Mouse (Mus musculus) ES-E14 (cell line): ENCODE results near the gene Atp6ap1l. TPM values are rescaled to one million over a fixed set of nuclear protein-coding genes. Genes with fewer than 3 reads are reported as not detected.
A peak's percentile ranks its signal among the peaks of the same experiment; 100 is the strongest.
"Not testable (repeated sequence)": the region's sequence is repeated elsewhere in the genome, so short reads cannot be mapped to it uniquely, and the experiment has no call there.

Experiments
- DNase-seq: peaks from one replicate; pipeline ENCODE4 v3.0.0-alpha.2; 2013; ENCODE audit warnings: low read depth, low spot score
- H3K27ac ChIP-seq: 2 replicates; pipeline ENCODE4 v1.5.1; 2012; ENCODE audit warnings: low read depth, mild to moderate bottlenecking, low read length, moderate library complexity, mixed read lengths; ENCODE audit not compliant: poor library complexity, insufficient read depth, severe bottlenecking
- H3K36me3 ChIP-seq: 2 replicates; pipeline ENCODE4 v1.6.1; 2012; ENCODE audit warnings: mild to moderate bottlenecking, low read length, moderate library complexity, mixed read lengths; ENCODE audit not compliant: control insufficient read depth, poor library complexity, insufficient read depth, severe bottlenecking
- H3K4me1 ChIP-seq, 2 experiments: fragments of 150-350 bp in 1 of 2; sonication (generic) in 1 of 2; 2 replicates each; pipeline ENCODE4 v1.6.1; 2012; ENCODE audit warnings: low read length in 2 of 2, mild to moderate bottlenecking in 1 of 2, mixed read lengths in 1 of 2; ENCODE audit not compliant: control insufficient read depth in 2 of 2, insufficient read depth in 2 of 2, poor library complexity in 1 of 2
- H3K4me3 ChIP-seq, 2 experiments: fragments of 150-350 bp in 1 of 2; sonication (generic) in 1 of 2; 2 replicates each; pipeline ENCODE4 v1.5.1; 2012; ENCODE audit warnings: low read length in 2 of 2, low read depth in 1 of 2, mild to moderate bottlenecking in 1 of 2, mixed read lengths in 1 of 2; ENCODE audit not compliant: insufficient read depth in 1 of 2, poor library complexity in 1 of 2, severe bottlenecking in 1 of 2
- H3K9ac ChIP-seq: 2 replicates; pipeline ENCODE4 v1.6.1; 2012; ENCODE audit warnings: low read depth, mild to moderate bottlenecking, low read length, mixed read lengths; ENCODE audit not compliant: poor library complexity, insufficient read depth, severe bottlenecking
- H3K9me3 ChIP-seq: fragments of 150-350 bp; sonication (generic); 2 replicates; pipeline ENCODE4 v1.6.1; 2012; ENCODE audit warnings: low read depth, mild to moderate bottlenecking, low read length; ENCODE audit not compliant: control insufficient read depth, insufficient read depth
- CHD2 ChIP-seq: IDR thresholded peaks from 2 replicates; pipeline ENCODE4 v1.6.1; 2014; ENCODE audit warnings: mild to moderate bottlenecking, low read depth, low read length, inconsistent platforms
- HCFC1 ChIP-seq: IDR thresholded peaks from 2 replicates; pipeline ENCODE4 v1.6.1; 2012; ENCODE audit warnings: low read length, inconsistent platforms, borderline replicate concordance; ENCODE audit not compliant: insufficient read depth
- MAFK ChIP-seq: IDR thresholded peaks from 2 replicates; pipeline ENCODE4 v1.6.1; 2014; ENCODE audit warnings: mild to moderate bottlenecking, low read depth, low read length, inconsistent platforms; ENCODE audit not compliant: insufficient read depth
- ZC3H11A ChIP-seq: IDR thresholded peaks from 2 replicates; pipeline ENCODE4 v1.6.1; 2012; ENCODE audit warnings: low read depth, mild to moderate bottlenecking, inconsistent platforms, low read length, borderline replicate concordance
- ZNF384 ChIP-seq: IDR thresholded peaks from 2 replicates; pipeline ENCODE4 v1.6.1; 2012; ENCODE audit warnings: low read depth, low read length, inconsistent platforms
- in situ Hi-C, 2 experiments: fragments of 600-800 bp; cut with MboI; formaldehyde crosslinking; loops; one replicate each; pipeline ENCODE4 v1.15.1; 2025; ENCODE audit warnings: low sequenced_read_pairs in 2 of 2, inconsistent platforms in 1 of 2; ENCODE audit not compliant: unreplicated experiment in 2 of 2
- total RNA-seq: library from RNA; depleted of rRNA; stranded (reverse); fragments of 300-350 nt; gene quantifications from 2 replicates; pipeline ENCODE4 v1.2.3, GENCODE M21; 2012

Atp6ap1l gene
- total RNA-seq, 1 experiment: 0.49 TPM

- Histone ChIP-seq H3K9me3 (no peaks in the 10 kb centered on the region), H3K36me3 (peaks cover 21% of the 10 kb centered on the region), H3K9ac (peak overlapping the region; percentile 100; the same call in 1 of the 2 replicates), H3K4me1 (no peaks in the 10 kb centered on the region; a peak in 1 of 4 replicates), H3K27ac (peak overlapping the region; percentile 89; the same call in 1 of the 2 replicates), H3K4me3 (peak overlapping the region; percentile 84 to 100)
- no peak for DNase-seq
- no peak for TF ChIP-seq ZNF384
- TF ChIP-seq HCFC1: no peak
- no peak for TF ChIP-seq MAFK
- in situ Hi-C loops: no loop called here
Measured at GRCm38 (mm10) chr13:90924072-90924471, 18.9 kb upstream of the Atp6ap1l start.

GRCm38 (mm10) chr13:90923617-90924016, 18.5 kb upstream of the Atp6ap1l start:
- H3K4me3 ChIP-seq: peak overlapping the region; percentile 84 to 100
- in situ Hi-C loops, DNase-seq: not testable (repeated sequence)

DNA sequence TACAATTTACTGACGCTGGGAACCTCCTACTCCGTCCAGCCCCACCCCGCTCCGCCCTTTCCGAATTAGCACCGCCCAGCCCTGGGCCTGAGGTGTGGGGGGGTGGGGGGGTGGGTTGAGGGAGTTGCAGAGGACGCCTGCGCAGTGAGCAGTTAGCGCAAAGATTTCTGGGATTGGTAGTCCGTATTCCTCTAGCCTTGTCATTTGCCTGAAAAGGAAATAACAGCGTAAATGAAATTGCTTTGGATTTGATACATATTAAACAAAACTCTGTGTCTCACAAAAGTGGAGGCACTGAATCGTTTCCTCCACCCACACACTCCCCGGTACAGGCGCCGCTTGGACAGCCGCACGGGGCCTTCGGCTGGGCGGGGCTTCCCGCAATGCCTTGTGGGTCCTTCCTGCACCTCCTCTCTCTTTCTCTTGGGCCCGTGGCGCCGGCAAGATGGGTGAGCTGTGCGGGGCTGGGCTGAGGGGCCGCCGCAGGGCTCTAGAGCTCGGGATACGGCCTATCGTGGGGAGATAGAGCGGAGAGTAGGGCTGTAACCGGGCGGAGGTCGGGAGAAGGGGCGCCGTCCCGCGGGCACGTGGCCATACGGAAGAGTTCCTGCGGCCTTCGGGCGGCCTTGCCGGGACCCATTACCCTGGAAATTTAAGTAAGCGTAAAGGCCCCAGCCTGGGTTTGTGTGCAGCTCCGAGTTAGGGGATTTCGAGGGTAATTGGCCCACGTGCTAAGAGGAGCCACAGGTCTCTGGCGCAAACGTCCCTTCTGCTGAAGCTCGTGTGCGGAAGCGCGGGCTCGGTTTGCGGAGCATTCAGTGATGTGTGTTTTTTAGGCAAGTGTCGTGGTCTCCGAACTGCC, 17.8 kb upstream of the Atp6ap1l start, which contains the start of gene Rps23:
Rps23 (plus strand) TSS at position 208 of the 862 bp plus-strand sequence.
- H3K36me3 ChIP-seq: peaks cover 21% of the 10 kb centered on the region
- H3K9me3 ChIP-seq: no peaks in the 10 kb centered on the region
- peak within 1 kb of the TSS; percentile 89 for H3K27ac ChIP-seq
- TF ChIP-seq ZNF384: no peak
- TF ChIP-seq MAFK: no peak
- TF ChIP-seq CHD2: no peak
- no peak for TF ChIP-seq ZC3H11A
- peak; percentile 92 for TF ChIP-seq HCFC1
- H3K4me1 ChIP-seq: no peaks in the 10 kb centered on the region; a peak in 1 of 4 replicates
- in situ Hi-C loops: no loop called here
- peak within 1 kb of the TSS; percentile 100 for H3K9ac ChIP-seq
- peak; percentile 84 for DNase-seq
- H3K4me3 ChIP-seq: peak within 1 kb of the TSS; percentile 84 to 100

More at GRCm38 (mm10) chr13:90923617-90924016, 18.5 kb upstream of the Atp6ap1l start:
- H3K4me1 ChIP-seq, H3K9me3 ChIP-seq: not testable (repeated sequence)
- peaks cover 21% of the 10 kb centered on the region for H3K36me3 ChIP-seq
- peak overlapping the region; percentile 100 for H3K9ac ChIP-seq
- peak overlapping the region; percentile 89 for H3K27ac ChIP-seq

- no peak for DNase-seq
- no peaks in the 10 kb centered on the region for H3K36me3 ChIP-seq
- TF ChIP-seq ZC3H11A: no peak
- no peak for TF ChIP-seq MAFK
- TF ChIP-seq CHD2: no peak
- no peak for TF ChIP-seq HCFC1
- no peak for TF ChIP-seq ZNF384
- H3K9ac ChIP-seq: no peak overlapping the region
- H3K4me1 ChIP-seq: no peaks in the 10 kb centered on the region
- H3K9me3 ChIP-seq: no peaks in the 10 kb centered on the region
- in situ Hi-C loops: no loop called here
- no peak overlapping the region for H3K27ac ChIP-seq
- H3K4me3 ChIP-seq: no peak overlapping the region
Measured at GRCm38 (mm10) chr13:90914721-90915120, 9.6 kb upstream of the Atp6ap1l start.
